ENCODE assay signal across 7 mouse cellular contexts in the genomic region with DNA sequence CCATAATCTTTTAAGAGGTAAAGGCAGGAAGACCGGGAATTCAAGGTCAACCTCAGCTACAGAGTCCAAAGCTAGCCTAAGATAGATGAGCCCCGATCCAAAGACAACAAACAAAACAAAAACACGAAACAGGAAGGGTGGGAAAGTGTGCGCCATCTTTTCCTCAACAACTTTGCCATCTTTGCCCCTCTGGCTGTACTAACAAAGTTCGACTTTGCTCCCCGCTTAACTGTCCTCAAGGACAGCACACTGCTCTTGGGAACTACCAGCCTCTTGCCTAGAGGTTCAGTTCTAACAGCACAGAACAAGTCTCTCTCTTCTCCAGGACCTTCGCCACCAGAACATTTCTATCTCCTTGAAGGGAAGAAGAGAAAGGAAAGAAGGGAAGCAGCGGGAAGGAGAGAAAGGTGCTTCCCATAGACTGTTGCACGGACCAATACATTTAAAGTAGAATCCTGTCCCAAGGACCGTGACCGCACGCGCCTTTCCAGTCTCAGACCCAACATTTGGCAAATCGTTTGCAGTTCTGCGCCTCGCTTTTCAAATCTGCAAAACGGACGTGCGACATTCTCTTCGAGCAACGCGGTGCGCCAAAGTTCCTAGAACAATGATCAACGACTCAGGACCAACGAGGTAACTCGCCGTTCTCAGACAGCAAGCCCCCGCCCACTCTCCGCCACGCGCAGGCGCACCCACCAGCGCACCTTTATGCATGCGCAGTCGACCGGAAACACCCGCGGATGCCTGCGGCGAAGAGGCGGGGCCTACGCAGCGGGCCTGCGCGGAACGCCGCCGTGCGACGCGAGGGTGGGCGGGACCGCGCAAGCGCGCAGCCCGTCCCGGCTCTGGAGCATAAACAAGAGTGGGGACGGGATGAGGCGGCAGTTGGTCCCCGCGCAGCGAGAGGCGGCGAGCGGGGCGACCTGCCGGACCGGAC. TPM values are rescaled to one million over a fixed set of nuclear protein-coding genes. Genes with fewer than 3 reads are reported as not detected.
A peak's percentile ranks its signal among the peaks of the same experiment; 100 is the strongest.
DNase-seq lines count a peak whose midpoint lies in the region; ATAC-seq and TF ChIP-seq lines count a peak whose summit lies in the region.

No protein-coding gene starts in this region.

- TF ChIP-seq POLR2A in heart, adult 2 months (IDR thresholded peaks at IDR 0.05; ENCODE audit: insufficient read depth, low read depth, low read length) = peak; percentile 98

- H3K9ac ChIP-seq in embryonic facial prominence, embryonic 12.5 days = peak overlapping the region; percentile 95
- H3K9ac ChIP-seq in heart, adult 2 months (ENCODE audit: low read depth, low read length) = peak overlapping the region; percentile 90
- peak overlapping the region; percentile 96 for H3K9ac ChIP-seq in limb, embryonic 13.5 days
- H3K9ac ChIP-seq in midbrain, embryonic 16.5 days (ENCODE audit: low read depth, low read length) = peak overlapping the region; percentile 95

- no peaks in the 10 kb centered on the region for H3K9me3 ChIP-seq in embryonic facial prominence, embryonic 12.5 days
- H3K9me3 ChIP-seq in limb, embryonic 13.5 days = no peaks in the 10 kb centered on the region
- H3K9me3 ChIP-seq in midbrain, embryonic 16.5 days (replicated peaks; ENCODE audit: control insufficient read depth, low read length, poor library complexity, severe bottlenecking) = no peaks in the 10 kb centered on the region

- H3K4me2 ChIP-seq in embryonic facial prominence, embryonic 12.5 days (replicated peaks) = peak overlapping the region; percentile 91
- peak overlapping the region; percentile 90 for H3K4me2 ChIP-seq in limb, embryonic 13.5 days (replicated peaks)
- H3K4me2 ChIP-seq in midbrain, embryonic 16.5 days (ENCODE audit: low read length) = peak overlapping the region; percentile 94

- peaks cover 9% of the 10 kb centered on the region for H3K4me1 ChIP-seq in embryonic facial prominence, embryonic 12.5 days
- peaks cover 4% of the 10 kb centered on the region for H3K4me1 ChIP-seq in heart, adult 2 months (ENCODE audit: control insufficient read depth, insufficient read depth, low read length)
- peaks cover 18% of the 10 kb centered on the region for H3K4me1 ChIP-seq in limb, embryonic 13.5 days
- H3K4me1 ChIP-seq in midbrain, embryonic 16.5 days (ENCODE audit: control insufficient read depth, insufficient read depth, low read length) = peaks cover 18% of the 10 kb centered on the region

- TF ChIP-seq EP300 in heart, adult 2 months (IDR thresholded peaks at IDR 0.05; ENCODE audit: insufficient read depth, low read depth, low read length) = no peak; the same call in 1 of the 2 replicates

- H3K27me3 ChIP-seq in embryonic facial prominence, embryonic 12.5 days = no peaks in the 10 kb centered on the region
- H3K27me3 ChIP-seq in heart, adult 2 months (ENCODE audit: control insufficient read depth, insufficient read depth, low read length) = no peaks in the 10 kb centered on the region
- H3K27me3 ChIP-seq in limb, embryonic 13.5 days = no peaks in the 10 kb centered on the region
- H3K27me3 ChIP-seq in midbrain, embryonic 16.5 days (ENCODE audit: control insufficient read depth, insufficient read depth, low read depth, low read length) = no peaks in the 10 kb centered on the region

- intact Hi-C loops in heart, adult 2 months (cut with DNase I) = no loop called here

- ATAC-seq in embryonic facial prominence, embryonic 12.5 days (ENCODE audit: insufficient number of reproducible peaks, insufficient read depth, low FRiP score, low TSS enrichment) = peak; percentile 95
- peak; percentile 98 for ATAC-seq in limb, embryonic 13.5 days (ENCODE audit: low FRiP score, low read depth)
- peak; percentile 96 for ATAC-seq in midbrain, embryonic 16.5 days

- WGBS in embryonic facial prominence, embryonic 12.5 days = under 1% methylated on average over 69 of the region's 69 CpGs
- WGBS in heart, adult 2 months = under 1% methylated on average over 65 of the region's 69 CpGs
- 1% methylated on average over 69 of the region's 69 CpGs for WGBS in limb, embryonic 13.5 days
- 1% methylated on average over 63 of the region's 69 CpGs for WGBS in midbrain, embryonic 16.5 days

- H3K27ac ChIP-seq in embryonic facial prominence, embryonic 12.5 days = peak overlapping the region; percentile 84
- peak overlapping the region; percentile 89 for H3K27ac ChIP-seq in heart, adult 2 months
- peak overlapping the region; percentile 87 for H3K27ac ChIP-seq in limb, embryonic 13.5 days
- H3K27ac ChIP-seq in midbrain, embryonic 16.5 days (ENCODE audit: low read length) = peak overlapping the region; percentile 74

- peaks cover 16% of the 10 kb centered on the region for H3K36me3 ChIP-seq in embryonic facial prominence, embryonic 12.5 days
- no peaks in the 10 kb centered on the region for H3K36me3 ChIP-seq in heart, adult 2 months (ENCODE audit: control insufficient read depth, insufficient read depth, low read length)
- H3K36me3 ChIP-seq in limb, embryonic 13.5 days = peaks cover 20% of the 10 kb centered on the region
- H3K36me3 ChIP-seq in midbrain, embryonic 16.5 days (ENCODE audit: control insufficient read depth, insufficient read depth, low read length) = peaks cover 7% of the 10 kb centered on the region; the same call in 1 of the 2 replicates

- peak overlapping the region; percentile 92 for H3K4me3 ChIP-seq in embryonic facial prominence, embryonic 12.5 days
- peak overlapping the region; percentile 98 for H3K4me3 ChIP-seq in heart, adult 2 months
- H3K4me3 ChIP-seq in limb, embryonic 13.5 days = peak overlapping the region; percentile 99
- H3K4me3 ChIP-seq in midbrain, embryonic 16.5 days (ENCODE audit: low read depth, low read length) = peak overlapping the region; percentile 99

- 0 out of 2 replicates have a peak, but pooled peaks cover 1% of the 10 kb centered on the region for H3K79me2 ChIP-seq in heart, adult 2 months (replicated peaks; ENCODE audit: control insufficient read depth, insufficient read depth, low read length)

- TF ChIP-seq CTCF in heart, adult 2 months (IDR thresholded peaks at IDR 0.05) = no peak

- peak; percentile 98 for DNase-seq in adrenal gland, postnatal 25 days
- peak; percentile 98 for DNase-seq in heart, adult 2 months
- DNase-seq in kidney, adult 8-10 months = peak; percentile 97
- peak; percentile 94 to 98 for DNase-seq in spleen, postnatal 10 days (ENCODE audit: low spot score in 2 of 2)

RNA-seq across cellular contexts. Expression of a gene that starts 1.5 kb away (rescaled TPM):
- total RNA-seq in adrenal gland, postnatal 25 days (2021) = 93.2 and 98.2 TPM in 2 replicates
- 67.2 and 73.4 TPM in 2 replicates for polyA plus RNA-seq in embryonic facial prominence, embryonic 12.5 days (2016; fragmentation: Nextera tagmentation; extraction: Ambion mirVana)
- total RNA-seq in heart, adult 2 months (2021) = 10 to 100 TPM; 33.2 to 43.0 TPM
- polyA plus RNA-seq in heart, adult 2 months (2012; rRNA removed) = 24.1 and 36.2 TPM in 2 replicates
- polyA plus RNA-seq in limb, embryonic 13.5 days (2015; fragmentation: Nextera tagmentation; extraction: Ambion mirVana) = 50.0 and 53.1 TPM in 2 replicates
- 43.9 and 45.1 TPM in 2 replicates for polyA plus RNA-seq in midbrain, embryonic 16.5 days (2015; fragmentation: Nextera tagmentation; extraction: Ambion mirVana)

RNA-seq across cellular contexts. Expression of a gene that starts 20.4 kb away (rescaled TPM):
- total RNA-seq in adrenal gland, postnatal 25 days (2021) = 28.5 and 32.3 TPM in 2 replicates
- polyA plus RNA-seq in embryonic facial prominence, embryonic 12.5 days (2016; fragmentation: Nextera tagmentation; extraction: Ambion mirVana) = 5.1 and 6.0 TPM in 2 replicates
- under 1 TPM; 0.30 to 0.31 TPM for total RNA-seq in heart, adult 2 months (2021)
- 0.20 and 0.29 TPM in 2 replicates for polyA plus RNA-seq in heart, adult 2 months (2012; rRNA removed)
- 2.1 and 2.2 TPM in 2 replicates for polyA plus RNA-seq in limb, embryonic 13.5 days (2015; fragmentation: Nextera tagmentation; extraction: Ambion mirVana)
- polyA plus RNA-seq in midbrain, embryonic 16.5 days (2015; fragmentation: Nextera tagmentation; extraction: Ambion mirVana) = 52.2 and 74.2 TPM in 2 replicates

Comparison
In these comparisons a context has a peak if more than half of its experiments do, and no peak if none do; other contexts are left out.
1. Peak in every context shown above with its lines: DNase-seq, ATAC-seq, H3K4me3 ChIP-seq and H3K27ac ChIP-seq.